Mouse (Mus musculus) liver, adult (tissue): ENCODE measurements around the gene Srgap1.

Experiments used
- GATA4 ChIP-seq: IDR thresholded peaks from 2 replicates; pipeline ENCODE4 v1.6.1; 2014; ENCODE audit warnings: mild to moderate bottlenecking, low read length; ENCODE audit not compliant: insufficient replicate concordance

Gene Srgap1

GRCm38 (mm10) chr10:121885512-121886218 is 161.4 kb downstream of the Srgap1 start:
- TF ChIP-seq GATA4 = no peak

GRCm38 (mm10) chr10:121882461-121882860 is 164.7 kb downstream of the Srgap1 start:
- TF ChIP-seq GATA4 = no peak

- TF ChIP-seq GATA4 = no peak
Measured at GRCm38 (mm10) chr10:121878855-121879254, 168.3 kb downstream of the Srgap1 start.

GRCm38 (mm10) chr10:121877906-121878305 is 169.2 kb downstream of the Srgap1 start:
- TF ChIP-seq GATA4 = no peak

GRCm38 (mm10) chr10:121873063-121873489 is 174.0 kb downstream of the Srgap1 start:
- no peak for TF ChIP-seq GATA4

GRCm38 (mm10) chr10:121869941-121870340 is 177.2 kb downstream of the Srgap1 start:
- no peak for TF ChIP-seq GATA4

- no peak for TF ChIP-seq GATA4
Measured at GRCm38 (mm10) chr10:121868255-121868654, 178.9 kb downstream of the Srgap1 start.

GRCm38 (mm10) chr10:121865503-121866239 is 181.4 kb downstream of the Srgap1 start:
- no peak for TF ChIP-seq GATA4

GRCm38 (mm10) chr10:121860924-121861323 is 186.2 kb downstream of the Srgap1 start:
- no peak for TF ChIP-seq GATA4

GRCm38 (mm10) chr10:121859803-121860571 is 187.1 kb downstream of the Srgap1 start:
- no peak for TF ChIP-seq GATA4

- TF ChIP-seq GATA4 = no peak
Measured at GRCm38 (mm10) chr10:121858911-121859310, 188.2 kb downstream of the Srgap1 start.

- no peak for TF ChIP-seq GATA4
Measured at GRCm38 (mm10) chr10:121858086-121858485, 189.0 kb downstream of the Srgap1 start.

- TF ChIP-seq GATA4 = no peak
Measured at GRCm38 (mm10) chr10:121855863-121856446, 191.2 kb downstream of the Srgap1 start.

- no peak for TF ChIP-seq GATA4
Measured at GRCm38 (mm10) chr10:121853385-121853808, 193.7 kb downstream of the Srgap1 start.

- TF ChIP-seq GATA4 = no peak
Measured at GRCm38 (mm10) chr10:121849496-121849895, 197.6 kb downstream of the Srgap1 start.
